ENCODE assay signal across 23 mouse cellular contexts in genomic region chr9:100991321-100991720, GRCm38 (mm10).
"Had no signal": no experiment of that assay in that cellular context is flagged by ENCODE, and none has a peak within 500 bp of the region (broad histone marks: within the 10 kb centered on the region; RNA-seq: fewer than 3 reads in every experiment).

No protein-coding gene starts in this region.

- H3K4me1 ChIP-seq: kidney, embryonic 15.5 days; limb, embryonic 10.5 days; limb, embryonic 13.5 days; lung, embryonic 15.5 days; neural tube, embryonic 12.5 days; neural tube, embryonic 15.5 days had no signal

- H3K4me3 ChIP-seq: kidney, embryonic 15.5 days; layer of hippocampus, adult 2 months; limb, embryonic 10.5 days; limb, embryonic 13.5 days; lung, embryonic 15.5 days; neural tube, embryonic 12.5 days; neural tube, embryonic 15.5 days had no signal

- H3K9me3 ChIP-seq: kidney, embryonic 15.5 days; lung, embryonic 15.5 days; neural tube, embryonic 15.5 days had no signal

- H3K4me2 ChIP-seq: kidney, embryonic 15.5 days; limb, embryonic 13.5 days; lung, embryonic 15.5 days; midbrain, embryonic 11.5 days; neural tube, embryonic 12.5 days; neural tube, embryonic 15.5 days had no signal

- H3K27me3 ChIP-seq: kidney, embryonic 15.5 days; limb, embryonic 13.5 days; lung, embryonic 15.5 days; neural tube, embryonic 12.5 days; neural tube, embryonic 15.5 days had no signal

- ATAC-seq: liver, postnatal 0 days had no signal

- H3K27ac ChIP-seq: kidney, embryonic 15.5 days; layer of hippocampus, adult 2 months; limb, embryonic 10.5 days; limb, embryonic 13.5 days; liver, embryonic 14.5 days; lung, embryonic 15.5 days; neural tube, embryonic 12.5 days; neural tube, embryonic 15.5 days had no signal

- H3K9ac ChIP-seq: kidney, embryonic 15.5 days; limb, embryonic 13.5 days; liver, embryonic 14.5 days; liver, postnatal 0 days; lung, embryonic 15.5 days; neural tube, embryonic 12.5 days; neural tube, embryonic 15.5 days had no signal

- DNase-seq: kidney, adult 2 months; kidney, postnatal 10 days; kidney, postnatal 36 days; layer of hippocampus, adult 9-11 months; liver; liver, postnatal 0 days; lung, postnatal 10 days; lung, postnatal 4 days; midbrain, embryonic 14.5 days; right cerebral cortex, adult 18-20 months; right cerebral cortex, postnatal 14 days; right cerebral cortex, postnatal 4 days; thymus, adult 18-20 months; thymus, postnatal 36 days had no signal
